Mouse (Mus musculus) forebrain, postnatal 0 days (tissue): ENCODE measurements at regions not wholly inside any gene's neighbourhood (a gene's known extent, or its start where the extent isn't known, plus 50 kb on each side); places are given as distances from the start of the nearest gene placed in this dataset.
A peak's percentile ranks its signal among the peaks of the same experiment; 100 is the strongest.

Experiments used
- ATAC-seq: fragments of 200-750 bp; cut with Nextera tagmentation; 2 replicates; pipeline ENCODE4 v1.8.0; 2017; ENCODE audit warnings: mild to moderate bottlenecking, moderate library complexity
- DNase-seq: peaks from one replicate; pipeline ENCODE4 v3.0.0-alpha.2; 2015
- H3K27ac ChIP-seq: fragments of 300-500 bp; sonication (generic); 2 replicates; pipeline ENCODE4 v1.5.1; 2014; ENCODE audit warnings: low read depth, mild to moderate bottlenecking, antibody characterized with exemption, low read length, moderate library complexity, mixed read lengths
- H3K27me3 ChIP-seq: fragments of 300-500 bp; sonication (generic); 2 replicates; pipeline ENCODE4 v1.6.1; 2014; ENCODE audit warnings: mild to moderate bottlenecking, low read length, mixed read lengths; ENCODE audit not compliant: insufficient read depth
- H3K36me3 ChIP-seq: fragments of 300-500 bp; sonication (generic); 2 replicates; pipeline ENCODE4 v1.6.1; 2014; ENCODE audit warnings: mild to moderate bottlenecking, moderate library complexity; ENCODE audit not compliant: insufficient read depth
- H3K4me1 ChIP-seq: fragments of 300-500 bp; sonication (generic); 2 replicates; pipeline ENCODE4 v1.6.1; 2014; ENCODE audit warnings: antibody characterized with exemption; ENCODE audit not compliant: insufficient read depth
- H3K4me2 ChIP-seq: fragments of 300-500 bp; sonication (generic); 2 replicates; pipeline ENCODE4 v1.6.1; 2014; ENCODE audit warnings: low read depth, mild to moderate bottlenecking, moderate library complexity
- H3K4me3 ChIP-seq: fragments of 300-500 bp; sonication (generic); 2 replicates; pipeline ENCODE4 v1.5.1; 2014; ENCODE audit warnings: low read depth, low read length, mixed read lengths
- H3K9ac ChIP-seq: fragments of 300-500 bp; sonication (generic); 2 replicates; pipeline ENCODE4 v1.6.1; 2014; ENCODE audit warnings: mild to moderate bottlenecking
- H3K9me3 ChIP-seq: fragments of 300-500 bp; sonication (generic); 2 replicates; pipeline ENCODE4 v1.6.1; 2016; ENCODE audit warnings: low read length
- CTCF ChIP-seq: sonication (generic); IDR thresholded peaks from 2 replicates; pipeline ENCODE4 v1.5.1; 2016; ENCODE audit warnings: antibody characterized with exemption, control low read depth, low read depth
- WGBS: fragments of 180-500 bp; shearing (Covaris S2); extraction: QIAGEN DNeasy Blood & Tissue Kit; methylation state at CpG from one replicate; pipeline ENCODE4 v1.1.7; 2014; 5-methylcytosine and 5-hydroxymethylcytosine counted together

DNA sequence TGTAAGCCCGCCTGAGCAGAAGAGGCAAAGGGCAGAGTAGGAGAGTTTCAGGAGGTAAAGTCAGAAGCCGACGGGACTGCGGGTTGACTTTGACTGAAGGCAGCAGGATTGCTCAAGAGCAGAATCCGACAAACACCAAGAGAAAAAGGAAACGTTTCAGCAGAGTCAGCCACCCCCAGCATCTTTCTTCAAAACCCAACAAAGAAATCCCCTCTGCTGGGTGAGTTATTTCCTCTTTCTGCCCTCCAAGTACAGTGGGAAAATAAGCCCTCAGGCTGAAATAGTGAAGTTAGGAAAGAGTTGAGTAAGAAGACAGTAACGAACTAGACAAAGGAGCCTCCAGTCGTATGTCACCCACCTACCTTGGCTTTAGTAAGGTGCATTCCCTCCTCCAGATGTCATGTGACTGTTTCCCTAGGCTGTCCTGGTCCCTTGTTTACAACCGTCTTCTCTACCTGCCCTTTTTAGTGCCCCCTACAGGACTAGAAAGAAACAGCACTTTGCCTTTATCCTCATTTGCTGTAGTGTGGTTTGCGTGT is 196.9 kb downstream of the Dusp6 start:
- H3K9ac ChIP-seq, result no peak overlapping the region
- H3K27me3 ChIP-seq, result no peaks in the 10 kb centered on the region
- no peaks in the 10 kb centered on the region for H3K36me3 ChIP-seq
- no peaks in the 10 kb centered on the region for H3K9me3 ChIP-seq
- 51% methylated on average over 10 of the region's 10 CpGs for WGBS
- DNase-seq (no peak), ATAC-seq (no peak)
- TF ChIP-seq CTCF, result peak; percentile 65
- H3K4me2 ChIP-seq, result no peak overlapping the region
- no peak overlapping the region for H3K4me3 ChIP-seq
- H3K4me1 ChIP-seq, result no peaks in the 10 kb centered on the region
- no peak overlapping the region for H3K27ac ChIP-seq

DNA sequence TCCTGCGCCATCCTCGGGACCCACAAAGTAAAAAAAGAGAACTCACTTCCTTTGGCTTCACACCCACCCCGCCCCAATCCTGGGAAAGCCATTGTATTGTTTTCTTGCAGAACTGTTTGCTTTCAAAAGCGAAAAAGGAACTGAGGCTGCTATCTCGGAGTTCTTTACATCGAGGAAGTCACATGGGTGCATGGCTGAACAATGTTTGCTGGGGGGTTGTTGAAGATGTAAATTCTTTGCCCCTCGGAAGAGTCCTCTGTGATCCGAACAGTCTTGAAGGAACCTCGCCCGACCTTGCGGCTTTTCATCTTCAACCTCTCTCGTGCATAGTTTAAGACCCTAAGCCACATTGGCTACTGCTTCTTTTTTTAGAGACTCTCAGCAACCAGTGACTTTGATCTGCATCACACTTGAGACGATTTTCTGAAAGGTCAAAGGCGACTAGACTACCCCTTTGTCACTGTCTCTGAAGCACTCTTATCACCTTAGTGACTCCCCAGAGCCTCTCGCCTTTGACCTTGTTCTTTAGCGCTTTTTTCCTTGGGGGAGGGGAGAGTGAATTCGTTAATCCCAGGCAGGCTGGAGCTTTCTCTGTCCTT is 197.9 kb downstream of the Dusp6 start:
- Histone ChIP-seq H3K27me3 (no peaks in the 10 kb centered on the region), H3K4me2 (peak overlapping the region; percentile 69), H3K4me1 (no peaks in the 10 kb centered on the region), H3K9ac (peak overlapping the region; percentile 46), H3K27ac (0 out of 2 replicates have a peak overlapping the region, but pooled peaks have one; percentile 35), H3K9me3 (no peaks in the 10 kb centered on the region), H3K36me3 (no peaks in the 10 kb centered on the region), H3K4me3 (peak overlapping the region; percentile 40)
- ATAC-seq, result peak; percentile 16; the same call in 1 of the 2 replicates
- no peak for TF ChIP-seq CTCF
- 3% methylated on average over 17 of the region's 17 CpGs for WGBS
- no peak for DNase-seq

DNA sequence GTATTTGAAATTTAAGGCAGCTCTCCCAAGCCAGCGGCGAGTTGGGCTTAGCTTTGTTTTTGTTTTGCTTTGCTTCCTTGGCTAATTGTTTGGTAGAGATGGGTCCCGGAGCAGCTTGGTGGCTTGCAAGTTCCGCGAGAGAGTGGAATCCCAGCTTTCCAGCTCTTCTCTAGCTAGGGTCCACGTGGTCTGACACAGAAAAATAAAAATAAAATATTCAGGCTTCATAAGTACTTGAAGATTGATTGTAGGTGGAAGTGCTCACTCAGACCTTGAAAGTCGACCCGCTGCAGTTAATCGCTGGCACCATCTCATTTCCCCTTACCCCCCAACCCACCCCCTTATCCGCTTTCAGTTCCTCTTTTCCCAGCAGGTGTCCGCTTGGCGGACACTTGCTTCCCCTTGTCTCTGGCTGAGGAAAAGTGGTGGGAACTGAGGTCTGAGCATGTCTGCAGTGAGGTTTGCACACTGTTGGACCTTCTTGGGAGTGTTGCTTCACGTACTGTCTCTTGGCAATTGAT is 198.5 kb downstream of the Dusp6 start:
- Histone ChIP-seq H3K27me3 (no peaks in the 10 kb centered on the region), H3K4me2 (peak overlapping the region; percentile 69), H3K27ac (0 out of 2 replicates have a peak overlapping the region, but pooled peaks have one; percentile 35), H3K9me3 (no peaks in the 10 kb centered on the region), H3K36me3 (no peaks in the 10 kb centered on the region), H3K4me3 (peak overlapping the region; percentile 40), H3K4me1 (no peaks in the 10 kb centered on the region), H3K9ac (peak overlapping the region; percentile 46)
- ATAC-seq (peak; percentile 63), DNase-seq (no peak)
- 4% methylated on average over 13 of the region's 13 CpGs for WGBS
- TF ChIP-seq CTCF, result no peak

DNA sequence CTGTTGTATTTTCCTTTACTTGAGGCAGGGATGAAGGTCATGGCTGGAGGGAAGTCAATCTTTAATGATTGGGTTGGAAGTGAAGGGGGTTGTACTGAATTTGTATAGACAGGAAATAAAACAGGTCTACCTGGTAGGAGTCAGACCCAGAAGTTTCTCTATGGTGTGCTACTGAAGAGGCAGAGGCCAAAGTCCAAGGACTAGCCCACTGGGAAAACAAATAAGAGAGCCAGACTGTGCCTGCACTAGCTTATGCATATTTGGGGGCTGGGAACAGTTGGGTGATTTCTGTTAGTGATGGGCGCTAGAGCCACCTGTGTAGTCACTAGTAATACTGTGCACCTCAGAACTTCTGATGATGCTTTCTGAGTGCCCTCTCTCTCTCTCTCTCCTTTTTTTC is 203.7 kb downstream of the Dusp6 start:
- TF ChIP-seq CTCF, result no peak
- Histone ChIP-seq H3K36me3 (no peaks in the 10 kb centered on the region), H3K9ac (no peak overlapping the region), H3K27me3 (no peaks in the 10 kb centered on the region), H3K4me1 (no peaks in the 10 kb centered on the region), H3K9me3 (no peaks in the 10 kb centered on the region), H3K4me2 (no peak overlapping the region), H3K4me3 (no peak overlapping the region), H3K27ac (no peak overlapping the region)
- 100% methylated on average over 1 of the region's 1 CpGs for WGBS
- no peak for DNase-seq
- ATAC-seq, result no peak

DNA sequence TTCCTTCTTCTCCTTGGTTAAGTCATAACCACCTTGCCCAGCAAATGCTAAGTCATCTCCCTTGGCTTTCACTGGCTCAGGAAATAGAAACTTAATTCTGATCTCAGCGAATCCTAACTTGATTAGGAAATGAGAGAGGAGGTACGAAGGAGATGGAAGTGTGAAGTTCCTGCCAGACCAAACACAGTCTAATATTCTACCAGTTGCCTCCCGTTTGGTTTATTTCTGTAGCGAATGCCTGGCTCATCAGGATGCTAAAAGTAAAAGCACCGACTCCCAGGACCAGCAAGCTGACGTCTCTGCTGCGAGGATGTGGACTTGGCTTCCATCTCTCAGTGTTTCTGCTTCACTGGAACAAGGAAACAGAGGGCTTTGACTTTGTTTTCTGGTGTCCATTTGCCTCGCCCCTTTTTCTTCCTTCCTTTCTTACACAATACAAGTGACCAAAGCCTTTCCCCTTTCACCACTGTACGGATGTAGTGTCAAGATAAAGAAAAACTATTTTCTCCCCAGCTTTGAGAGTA is 204.3 kb downstream of the Dusp6 start:
- Histone ChIP-seq H3K4me3 (no peak overlapping the region), H3K9me3 (no peaks in the 10 kb centered on the region), H3K36me3 (no peaks in the 10 kb centered on the region), H3K4me2 (no peak overlapping the region), H3K4me1 (no peaks in the 10 kb centered on the region), H3K27ac (no peak overlapping the region), H3K27me3 (no peaks in the 10 kb centered on the region), H3K9ac (no peak overlapping the region)
- no peak for TF ChIP-seq CTCF
- DNase-seq (no peak), ATAC-seq (no peak)
- WGBS, result 62% methylated on average over 9 of the region's 9 CpGs

DNA sequence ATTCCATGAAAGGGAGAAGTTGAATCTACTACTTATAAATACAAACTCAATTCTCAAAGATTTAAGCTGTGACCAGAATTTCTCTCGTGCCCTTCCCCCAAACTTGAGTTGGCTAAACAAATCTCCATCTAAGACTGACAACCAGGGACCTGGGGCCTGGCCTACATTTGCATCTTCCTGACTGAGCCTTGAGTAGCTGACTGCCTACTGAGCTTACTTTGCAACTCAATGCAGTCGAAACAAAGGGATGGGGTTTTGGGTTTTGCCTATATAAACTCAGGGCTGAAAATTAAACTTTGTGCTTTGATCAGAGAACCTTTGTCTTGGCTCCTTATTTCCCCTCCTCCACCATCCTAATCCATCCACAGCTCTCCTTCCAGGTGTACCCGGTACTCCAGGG is 205.9 kb downstream of the Dusp6 start:
- no peak for TF ChIP-seq CTCF
- no peak for DNase-seq
- Histone ChIP-seq H3K4me1 (no peaks in the 10 kb centered on the region), H3K36me3 (no peaks in the 10 kb centered on the region), H3K27ac (no peak overlapping the region), H3K4me3 (no peak overlapping the region), H3K27me3 (no peaks in the 10 kb centered on the region), H3K4me2 (no peak overlapping the region), H3K9ac (no peak overlapping the region), H3K9me3 (no peaks in the 10 kb centered on the region)
- no peak for ATAC-seq
- 38% methylated on average over 3 of the region's 3 CpGs for WGBS

DNA sequence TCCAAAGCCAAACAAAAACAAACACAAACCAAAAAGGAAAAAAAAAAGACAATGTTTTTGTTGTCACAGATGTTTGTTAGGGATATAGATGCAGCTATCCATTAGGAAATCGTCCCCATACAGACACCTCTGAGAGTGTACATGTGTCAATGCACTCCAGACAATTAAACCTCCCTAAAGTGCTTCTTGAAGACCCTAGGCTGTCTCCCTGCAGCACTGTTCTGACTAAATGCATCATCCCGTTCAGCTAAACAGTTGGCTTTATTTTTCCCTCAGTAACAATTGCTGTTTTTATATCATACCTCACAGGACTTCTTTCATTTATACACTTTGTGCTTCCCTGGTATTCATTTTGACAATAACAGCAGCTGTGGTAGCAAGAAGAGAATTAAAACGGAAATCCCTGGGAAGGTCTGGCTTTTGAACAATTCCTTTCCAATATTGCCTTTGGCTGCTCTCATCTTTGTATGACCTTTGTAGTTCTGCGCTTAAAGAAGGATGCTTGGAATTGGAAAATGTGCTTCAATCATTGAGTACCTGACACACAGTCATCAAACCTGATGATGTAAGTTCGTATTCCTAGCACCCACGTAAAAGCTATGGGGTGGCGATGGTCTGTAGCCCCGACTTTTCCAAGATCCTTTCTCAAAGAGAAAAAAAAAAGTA is 208.9 kb downstream of the Dusp6 start:
- H3K27ac ChIP-seq, result no peak overlapping the region

More for the DNA sequence above, 208.9 kb downstream of the Dusp6 start:
- 57% methylated on average over 8 of the region's 8 CpGs for WGBS
- no peak for DNase-seq
- Histone ChIP-seq H3K4me2 (no peak overlapping the region), H3K4me1 (no peaks in the 10 kb centered on the region), H3K27me3 (no peaks in the 10 kb centered on the region), H3K4me3 (no peak overlapping the region), H3K36me3 (no peaks in the 10 kb centered on the region), H3K9me3 (no peaks in the 10 kb centered on the region), H3K9ac (no peak overlapping the region)
- TF ChIP-seq CTCF, result no peak
- no peak for ATAC-seq
